Mouse (Mus musculus): ENCODE results near the gene Dcun1d1. TPM values are rescaled to one million over a fixed set of nuclear protein-coding genes. Genes with fewer than 3 reads are reported as not detected.
A peak's percentile ranks its signal among the peaks of the same experiment; 100 is the strongest.

Gene Dcun1d1
- 28.2 and 32.3 TPM in 2 replicates for total RNA-seq (2012; rRNA removed)

DNA sequence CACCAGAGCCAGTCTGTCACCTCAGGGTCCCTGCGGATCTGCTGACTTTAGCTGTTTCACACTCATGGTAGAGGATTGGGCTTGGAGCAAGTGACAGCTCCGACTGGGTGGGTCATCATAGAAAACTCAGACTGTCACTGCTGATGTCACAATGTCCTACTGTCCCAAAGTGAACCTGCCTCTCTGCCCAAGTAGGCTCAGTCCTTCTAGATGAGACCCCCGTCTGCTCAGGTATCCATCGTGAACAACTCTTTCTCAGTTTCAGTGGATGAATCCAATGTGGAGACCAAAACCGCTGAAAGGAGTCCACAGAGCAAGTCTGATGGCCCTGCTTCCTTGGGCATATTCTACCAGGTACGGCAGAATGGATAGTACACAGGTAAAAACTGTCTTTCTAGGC, at the start of gene Dcun1d1:
Dcun1d1 (minus strand) TSS at position 101 of the 400 bp plus-strand sequence.
- Histone ChIP-seq H3K27ac (ENCODE audit: insufficient read depth, low read depth, low read length, poor library complexity, severe bottlenecking) (no peak within 1 kb of the TSS), H3K36me3 (ENCODE audit: control insufficient read depth, insufficient read depth, low read length, poor library complexity, severe bottlenecking) (no peaks in the 10 kb centered on the region; the same call in 1 of the 2 replicates), H3K9me3 (ENCODE audit: control insufficient read depth, insufficient read depth, low read depth, low read length) (no peaks in the 10 kb centered on the region), H3K4me1 (ENCODE audit: control insufficient read depth in 2 of 2, insufficient read depth in 2 of 2, low read length in 2 of 2, poor library complexity in 1 of 2) (peaks cover 4% of the 10 kb centered on the region in 2 experiments; a peak in 3 of 4 replicates), H3K9ac (ENCODE audit: insufficient read depth, low read depth, low read length, poor library complexity, severe bottlenecking) (no peak within 1 kb of the TSS), H3K4me3 (ENCODE audit: insufficient read depth in 1 of 2, low read depth in 1 of 2, low read length in 2 of 2, poor library complexity in 1 of 2, severe bottlenecking in 1 of 2) (no peak within 1 kb of the TSS)
- no peak for DNase-seq (ENCODE audit: low read depth, low spot score)
- TF ChIP-seq CHD2 (IDR thresholded peaks at IDR 0.05; ENCODE audit: low read depth, low read length): no peak
- TF ChIP-seq ZNF384 (IDR thresholded peaks at IDR 0.05; ENCODE audit: low read depth, low read length): no peak
- in situ Hi-C loops (cut with MboI; ENCODE audit: low sequenced_read_pairs in 2 of 2, unreplicated experiment in 2 of 2): no loop called here

DNA sequence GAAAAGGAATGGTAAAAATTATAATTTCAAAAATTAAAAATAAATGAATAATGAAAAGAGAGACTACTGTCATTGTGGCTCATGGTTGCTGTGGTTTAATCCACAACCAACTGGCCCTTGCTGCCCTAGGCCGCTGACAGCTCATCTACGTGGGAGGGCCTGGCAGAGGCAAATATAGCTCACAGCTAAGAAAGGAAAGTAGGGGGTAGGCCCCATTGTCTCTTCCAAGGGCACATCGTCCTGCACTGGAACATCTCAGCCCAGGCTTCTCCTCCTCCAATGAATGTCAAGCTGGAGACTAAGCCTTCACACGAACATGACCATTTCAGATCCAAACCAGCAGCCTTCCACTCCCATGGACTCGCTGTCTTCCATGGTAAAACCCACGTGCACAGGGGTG, 49.0 kb upstream of the Dcun1d1 start:
- Histone ChIP-seq H3K9me3 (ENCODE audit: control insufficient read depth, insufficient read depth, low read depth, low read length) (no peaks in the 10 kb centered on the region), H3K4me1 (ENCODE audit: control insufficient read depth in 2 of 2, insufficient read depth in 2 of 2, low read length in 2 of 2, poor library complexity in 1 of 2) (no peaks in the 10 kb centered on the region), H3K9ac (ENCODE audit: insufficient read depth, low read depth, low read length, poor library complexity, severe bottlenecking) (no peak overlapping the region), H3K4me3 (ENCODE audit: insufficient read depth in 1 of 2, low read depth in 1 of 2, low read length in 2 of 2, poor library complexity in 1 of 2, severe bottlenecking in 1 of 2) (no peak overlapping the region), H3K36me3 (ENCODE audit: control insufficient read depth, insufficient read depth, low read length, poor library complexity, severe bottlenecking) (peaks cover 10% of the 10 kb centered on the region), H3K27ac (ENCODE audit: insufficient read depth, low read depth, low read length, poor library complexity, severe bottlenecking) (no peak overlapping the region)
- in situ Hi-C loops (cut with MboI; ENCODE audit: low sequenced_read_pairs in 2 of 2, unreplicated experiment in 2 of 2): no loop called here
- TF ChIP-seq CHD2 (IDR thresholded peaks at IDR 0.05; ENCODE audit: low read depth, low read length): no peak
- no peak for TF ChIP-seq HCFC1 (IDR thresholded peaks at IDR 0.05; ENCODE audit: borderline replicate concordance, insufficient read depth, low read length)
- no peak for DNase-seq (ENCODE audit: low read depth, low spot score)

DNA sequence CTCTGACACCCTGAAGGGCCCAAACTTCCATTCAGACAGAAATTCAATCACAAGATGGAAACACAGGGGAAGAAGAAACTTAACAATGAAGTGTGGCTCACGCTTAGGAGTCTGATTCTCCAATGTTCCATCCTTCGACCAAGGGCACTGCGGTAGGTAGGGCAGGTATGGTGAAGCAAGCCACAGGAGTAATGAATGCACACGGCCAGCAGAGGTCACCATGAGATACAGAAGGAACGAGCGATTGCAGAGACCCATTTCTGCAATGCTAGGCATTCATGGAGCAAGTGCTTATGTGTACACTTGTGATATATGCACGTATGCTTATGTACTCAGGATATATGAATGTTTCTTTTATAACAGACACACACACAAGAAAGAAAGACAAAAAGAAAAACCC, 36.3 kb upstream of the Dcun1d1 start:
- Histone ChIP-seq H3K4me1 (ENCODE audit: control insufficient read depth in 2 of 2, insufficient read depth in 2 of 2, low read length in 2 of 2, poor library complexity in 1 of 2) (peaks cover 0 to 5% of the 10 kb centered on the region in 2 experiments; a peak in 1 of 4 replicates), H3K9me3 (ENCODE audit: control insufficient read depth, insufficient read depth, low read depth, low read length) (no peaks in the 10 kb centered on the region), H3K27ac (ENCODE audit: insufficient read depth, low read depth, low read length, poor library complexity, severe bottlenecking) (no peak overlapping the region), H3K36me3 (ENCODE audit: control insufficient read depth, insufficient read depth, low read length, poor library complexity, severe bottlenecking) (peaks cover 17% of the 10 kb centered on the region; the same call in 1 of the 2 replicates), H3K4me3 (ENCODE audit: insufficient read depth in 1 of 2, low read depth in 1 of 2, low read length in 2 of 2, poor library complexity in 1 of 2, severe bottlenecking in 1 of 2) (peak overlapping the region in 1 of 2 experiments; percentile 46; a peak in 2 of 4 replicates), H3K9ac (ENCODE audit: insufficient read depth, low read depth, low read length, poor library complexity, severe bottlenecking) (no peak overlapping the region)
- TF ChIP-seq MAFK (IDR thresholded peaks at IDR 0.05; ENCODE audit: insufficient read depth, low read depth, low read length) (no peak), ZC3H11A (IDR thresholded peaks at IDR 0.05; ENCODE audit: borderline replicate concordance, low read depth, low read length) (peak; percentile 67; the same call in 1 of the 2 replicates)
- DNase-seq (ENCODE audit: low read depth, low spot score): peak; percentile 71
- in situ Hi-C loops (cut with MboI; ENCODE audit: low sequenced_read_pairs in 2 of 2, unreplicated experiment in 2 of 2): loop anchor here in 1 of 2 experiments (10.0 kb wide), 2 partner anchors 171 to 279 kb away; no protein-coding TSS in a partner anchor

DNA sequence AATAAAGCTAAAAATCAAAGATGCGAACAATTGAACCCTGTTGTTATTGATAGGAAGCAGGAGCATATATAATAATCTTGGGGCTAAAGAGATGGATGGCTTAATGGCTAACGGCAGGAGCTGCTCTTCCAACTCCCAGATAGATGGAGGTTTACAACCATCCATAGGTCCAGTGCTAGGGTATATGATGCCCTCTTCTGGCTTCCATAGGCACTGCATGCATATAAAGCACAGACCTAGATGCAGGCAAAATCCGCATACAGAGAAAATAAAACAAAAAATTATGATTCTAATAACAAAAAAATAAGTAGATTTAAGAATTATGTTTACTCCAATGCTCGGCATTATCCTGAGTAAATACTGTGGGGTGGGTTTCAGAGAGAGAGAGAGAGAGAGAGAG, 35.7 kb upstream of the Dcun1d1 start:
- no peak overlapping the region for H3K27ac ChIP-seq (ENCODE audit: insufficient read depth, low read depth, low read length, poor library complexity, severe bottlenecking)
- H3K36me3 ChIP-seq (ENCODE audit: control insufficient read depth, insufficient read depth, low read length, poor library complexity, severe bottlenecking): peaks cover 15% of the 10 kb centered on the region; the same call in 1 of the 2 replicates
- H3K4me1 ChIP-seq (ENCODE audit: control insufficient read depth in 2 of 2, insufficient read depth in 2 of 2, low read length in 2 of 2, poor library complexity in 1 of 2): peaks cover 0 to 5% of the 10 kb centered on the region in 2 experiments; a peak in 1 of 4 replicates
- peak; percentile 34 for DNase-seq (ENCODE audit: low read depth, low spot score)
- no peak overlapping the region for H3K4me3 ChIP-seq (ENCODE audit: insufficient read depth in 1 of 2, low read depth in 1 of 2, low read length in 2 of 2, poor library complexity in 1 of 2, severe bottlenecking in 1 of 2)
- H3K9me3 ChIP-seq (ENCODE audit: control insufficient read depth, insufficient read depth, low read depth, low read length): no peaks in the 10 kb centered on the region
- TF ChIP-seq ZNF384 (IDR thresholded peaks at IDR 0.05; ENCODE audit: low read depth, low read length) (no peak), HCFC1 (IDR thresholded peaks at IDR 0.05; ENCODE audit: borderline replicate concordance, insufficient read depth, low read length) (no peak), MAFK (IDR thresholded peaks at IDR 0.05; ENCODE audit: insufficient read depth, low read depth, low read length) (no peak), ZC3H11A (IDR thresholded peaks at IDR 0.05; ENCODE audit: borderline replicate concordance, low read depth, low read length) (0 out of 2 replicates have a peak, but pooled peaks have one; percentile 52), CHD2 (IDR thresholded peaks at IDR 0.05; ENCODE audit: low read depth, low read length) (no peak)
- no peak overlapping the region for H3K9ac ChIP-seq (ENCODE audit: insufficient read depth, low read depth, low read length, poor library complexity, severe bottlenecking)
- in situ Hi-C loops (cut with MboI; ENCODE audit: low sequenced_read_pairs in 2 of 2, unreplicated experiment in 2 of 2): loop anchor here in 1 of 2 experiments (10.0 kb wide), 2 partner anchors 172 to 278 kb away; no protein-coding TSS in a partner anchor

DNA sequence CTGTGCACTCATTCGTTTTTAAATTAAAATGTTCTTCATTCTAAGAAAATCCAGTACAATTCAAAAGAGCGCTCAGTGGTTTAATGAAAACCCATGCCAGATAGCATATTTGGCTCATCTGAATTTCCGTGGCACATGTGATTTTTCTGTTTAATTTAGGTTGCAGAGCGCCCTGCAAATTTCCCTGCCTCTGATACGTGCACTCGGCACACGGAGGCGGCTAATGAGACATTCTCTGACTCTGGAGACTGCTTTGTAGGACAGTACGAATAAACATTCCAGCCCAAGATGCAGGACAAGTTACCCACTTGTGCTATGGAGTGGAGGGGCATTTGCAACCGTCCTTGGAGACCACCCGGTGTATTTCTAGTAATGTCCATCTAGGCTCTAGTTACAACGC, 33.9 kb upstream of the Dcun1d1 start:
- no peak overlapping the region for H3K27ac ChIP-seq (ENCODE audit: insufficient read depth, low read depth, low read length, poor library complexity, severe bottlenecking)
- H3K4me1 ChIP-seq (ENCODE audit: control insufficient read depth in 2 of 2, insufficient read depth in 2 of 2, low read length in 2 of 2, poor library complexity in 1 of 2): peaks cover 0 to 5% of the 10 kb centered on the region in 2 experiments; a peak in 1 of 4 replicates
- no peaks in the 10 kb centered on the region for H3K9me3 ChIP-seq (ENCODE audit: control insufficient read depth, insufficient read depth, low read depth, low read length)
- no peak overlapping the region for H3K4me3 ChIP-seq (ENCODE audit: insufficient read depth in 1 of 2, low read depth in 1 of 2, low read length in 2 of 2, poor library complexity in 1 of 2, severe bottlenecking in 1 of 2)
- in situ Hi-C loops (cut with MboI; ENCODE audit: low sequenced_read_pairs in 2 of 2, unreplicated experiment in 2 of 2): loop anchor here in 1 of 2 experiments (10.0 kb wide), 2 partner anchors 174 to 276 kb away; no protein-coding TSS in a partner anchor
- no peak overlapping the region for H3K9ac ChIP-seq (ENCODE audit: insufficient read depth, low read depth, low read length, poor library complexity, severe bottlenecking)
- peaks cover 18% of the 10 kb centered on the region; the same call in 1 of the 2 replicates for H3K36me3 ChIP-seq (ENCODE audit: control insufficient read depth, insufficient read depth, low read length, poor library complexity, severe bottlenecking)
- no peak for DNase-seq (ENCODE audit: low read depth, low spot score)
- TF ChIP-seq CHD2 (IDR thresholded peaks at IDR 0.05; ENCODE audit: low read depth, low read length) (no peak), MAFK (IDR thresholded peaks at IDR 0.05; ENCODE audit: insufficient read depth, low read depth, low read length) (no peak), ZNF384 (IDR thresholded peaks at IDR 0.05; ENCODE audit: low read depth, low read length) (no peak), ZC3H11A (IDR thresholded peaks at IDR 0.05; ENCODE audit: borderline replicate concordance, low read depth, low read length) (no peak), HCFC1 (IDR thresholded peaks at IDR 0.05; ENCODE audit: borderline replicate concordance, insufficient read depth, low read length) (no peak)
